Mouse (Mus musculus) limb, embryonic 10.5 days (tissue): ENCODE data around the gene Olfr716. TPM values are rescaled to one million over a fixed set of nuclear protein-coding genes. Genes with fewer than 3 reads are reported as not detected.
"Not testable (repeated sequence)": the region's sequence is repeated elsewhere in the genome, so short reads cannot be mapped to it uniquely, and the experiment has no call there.

Source experiments
- DNase-seq: peaks from one replicate; pipeline ENCODE4 v3.0.0-alpha.2; 2017; ENCODE audit warnings: low spot score
- H3K27ac ChIP-seq: fragments of 300-500 bp; sonication (generic); 2 replicates; pipeline ENCODE4 v1.5.1; 2016; ENCODE audit warnings: mild to moderate bottlenecking
- H3K27me3 ChIP-seq: fragments of 300-500 bp; sonication (generic); 2 replicates; pipeline ENCODE4 v1.6.1; 2016; ENCODE audit warnings: low read depth, mild to moderate bottlenecking; ENCODE audit not compliant: poor library complexity, severe bottlenecking
- H3K36me3 ChIP-seq: fragments of 300-500 bp; sonication (generic); 2 replicates; pipeline ENCODE4 v1.6.1; 2016; ENCODE audit warnings: mild to moderate bottlenecking, moderate library complexity
- H3K4me1 ChIP-seq: fragments of 300-500 bp; sonication (generic); 2 replicates; pipeline ENCODE4 v1.6.1; 2016
- H3K4me3 ChIP-seq: fragments of 300-500 bp; sonication (generic); 2 replicates; pipeline ENCODE4 v1.5.1; 2016; ENCODE audit warnings: mild to moderate bottlenecking, moderate library complexity
- H3K9me3 ChIP-seq: fragments of 300-500 bp; sonication (generic); replicated peaks from 2 replicates; pipeline ENCODE4 v1.6.1; 2016; ENCODE audit warnings: mild to moderate bottlenecking
- WGBS: fragments of 180-500 bp; shearing (Covaris S2); methylation state at CpG from one replicate; pipeline ENCODE4 v1.1.7; 2016; 5-methylcytosine and 5-hydroxymethylcytosine counted together
- polyA plus RNA-seq: library from polyadenylated mRNA; unstranded; fragments of >200 nt; fragmentation: Nextera tagmentation; extraction: Ambion mirVana; gene quantifications from 2 replicates; pipeline ENCODE4 v1.2.1, GENCODE M21; 2016

Olfr716 gene
- polyA plus RNA-seq, result not detected in 2 replicates

- H3K4me3 ChIP-seq, H3K27ac ChIP-seq, DNase-seq, H3K4me1 ChIP-seq, H3K36me3 ChIP-seq, H3K9me3 ChIP-seq, H3K27me3 ChIP-seq: not testable (repeated sequence)
- 68% methylated on average over 2 of the region's 2 CpGs for WGBS
Observed at GRCm38 (mm10) chr7:107138027-107138426, at the start of gene Olfr716. Gene Olfr716 (plus strand): TSS chr7:107138327.

- DNase-seq, result no peak
- H3K4me3 ChIP-seq, result no peak within 1 kb of the TSS
- H3K9me3 ChIP-seq, result no peaks in the 10 kb centered on the region
- H3K27ac ChIP-seq, result no peak within 1 kb of the TSS
- no peaks in the 10 kb centered on the region for H3K4me1 ChIP-seq
- WGBS, result 59% methylated on average over 1 of the region's 1 CpGs
- H3K27me3 ChIP-seq, result no peaks in the 10 kb centered on the region
- no peaks in the 10 kb centered on the region for H3K36me3 ChIP-seq
Observed at GRCm38 (mm10) chr7:107092920-107093319, 45.2 kb upstream of the Olfr716 start, which contains the start of gene Olfr17. Gene Olfr17 (plus strand): TSS chr7:107093220.

GRCm38 (mm10) chr7:107110269-107110668 is 27.9 kb upstream of the Olfr716 start, which contains the start of gene Olfr715b:
Gene Olfr715b (minus strand): TSS chr7:107110369.
- H3K36me3 ChIP-seq, H3K27ac ChIP-seq, H3K4me1 ChIP-seq, H3K4me3 ChIP-seq, H3K9me3 ChIP-seq, DNase-seq, H3K27me3 ChIP-seq: not testable (repeated sequence)
- WGBS, result 96% methylated on average over 2 of the region's 2 CpGs

- not testable (repeated sequence) for DNase-seq, H3K36me3 ChIP-seq, H3K9me3 ChIP-seq, H3K4me1 ChIP-seq, H3K27me3 ChIP-seq, H3K4me3 ChIP-seq, H3K27ac ChIP-seq
- WGBS, result 82% methylated on average over 3 of the region's 3 CpGs
Observed at GRCm38 (mm10) chr7:107130983-107131382, 7.1 kb upstream of the Olfr716 start, which contains the start of gene Olfr715. Gene Olfr715 (minus strand): TSS chr7:107131083.

- H3K4me1 ChIP-seq, result no peaks in the 10 kb centered on the region
- no peaks in the 10 kb centered on the region for H3K9me3 ChIP-seq
- WGBS, result 87% methylated on average over 10 of the region's 10 CpGs
- H3K27ac ChIP-seq, result no peak within 1 kb of the TSS
- no peaks in the 10 kb centered on the region for H3K36me3 ChIP-seq
- no peak for DNase-seq
- no peak within 1 kb of the TSS for H3K4me3 ChIP-seq
- H3K27me3 ChIP-seq, result no peaks in the 10 kb centered on the region
Observed at GRCm38 (mm10) chr7:107166690-107167089, 28.6 kb downstream of the Olfr716 start, which contains the start of gene Nlrp14. Gene Nlrp14 (plus strand): TSS chr7:107166990.

- Histone ChIP-seq H3K9me3 (no peaks in the 10 kb centered on the region), H3K27me3 (no peaks in the 10 kb centered on the region), H3K27ac (no peak overlapping the region), H3K4me3 (no peak overlapping the region), H3K36me3 (no peaks in the 10 kb centered on the region), H3K4me1 (no peaks in the 10 kb centered on the region)
- WGBS, result 55% methylated on average over 2 of the region's 2 CpGs
- no peak for DNase-seq
Observed at GRCm38 (mm10) chr7:107180406-107180805, 42.3 kb downstream of the Olfr716 start.

Other genes starting within 250 kb of the Olfr716 start
- not detected in 2 replicates for gene Olfr707, start 237.1 kb upstream of the Olfr716 start, polyA plus RNA-seq
- gene Olfr1532-ps1, start 230.3 kb upstream of the Olfr716 start, polyA plus RNA-seq, result not detected in 2 replicates
- gene Olfr709-ps1, start 206.1 kb upstream of the Olfr716 start, polyA plus RNA-seq, result not detected in 2 replicates
- gene Olfr710, start 190.0 kb upstream of the Olfr716 start, polyA plus RNA-seq, result not detected in 2 replicates
- gene Olfr6, start 174.4 kb upstream of the Olfr716 start, polyA plus RNA-seq, result not detected in 2 replicates
- not detected in 2 replicates for gene Olfr711, start 162.9 kb upstream of the Olfr716 start, polyA plus RNA-seq
- not detected in 2 replicates for gene Olfr2, start 132.3 kb upstream of the Olfr716 start, polyA plus RNA-seq
- not detected in 2 replicates for gene Olfr713, start 107.2 kb upstream of the Olfr716 start, polyA plus RNA-seq
- gene Olfr714, start 67.3 kb upstream of the Olfr716 start, polyA plus RNA-seq, result not detected in 2 replicates
- gene Olfr17, start 45.1 kb upstream of the Olfr716 start, polyA plus RNA-seq, result not detected in 2 replicates
- gene Olfr715b, start 28.0 kb upstream of the Olfr716 start, polyA plus RNA-seq, result not detected in 2 replicates
- not detected in 2 replicates for gene Olfr715, start 7.2 kb upstream of the Olfr716 start, polyA plus RNA-seq
- not detected in 2 replicates for gene Nlrp14, start 28.7 kb downstream of the Olfr716 start, polyA plus RNA-seq
- gene Rbmxl2, start 71.1 kb downstream of the Olfr716 start, polyA plus RNA-seq, result not detected in 2 replicates
- 0.98 and 2.0 TPM in 2 replicates for gene Syt9, start 232.4 kb downstream of the Olfr716 start, polyA plus RNA-seq